In the genomic region with DNA sequence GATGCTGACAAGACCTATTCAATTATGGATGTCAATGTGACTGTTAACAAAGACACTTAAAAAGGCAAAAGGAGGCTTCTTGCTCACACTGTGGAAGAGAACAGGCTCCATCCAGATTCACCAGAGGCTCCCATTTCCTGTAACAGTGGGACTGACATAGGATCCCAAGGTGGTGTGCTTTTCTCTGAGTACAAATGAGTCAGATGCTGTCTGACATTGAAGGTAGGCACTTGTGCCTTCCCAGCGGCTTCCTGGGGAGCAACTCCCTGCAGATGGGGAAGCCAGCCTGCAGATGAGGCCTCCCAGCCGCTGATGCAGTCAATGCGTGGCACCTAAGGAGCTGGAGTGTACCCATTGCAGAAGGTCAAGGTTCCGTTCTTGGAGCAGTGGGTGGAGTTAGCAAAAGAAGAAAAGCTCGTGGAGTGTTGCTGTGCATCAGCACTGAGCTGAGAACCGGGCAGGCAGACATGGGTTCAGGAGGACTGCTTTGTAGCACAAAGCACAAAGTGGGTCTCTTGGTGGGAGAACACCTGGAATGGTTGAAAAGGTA, we compare ENCODE assay signal across 18 mouse cellular contexts.
DNase-seq lines count a peak whose midpoint lies in the region; ATAC-seq and TF ChIP-seq lines count a peak whose summit lies in the region.
"Had no signal": no experiment of that assay in that cellular context is flagged by ENCODE, and none has a peak within 500 bp of the region (broad histone marks: within the 10 kb centered on the region; RNA-seq: fewer than 3 reads in every experiment).

No protein-coding gene starts in this region.

- H3K36me3 ChIP-seq in heart, embryonic 14.5 days (ENCODE audit: control insufficient read depth, insufficient read depth, low read length) = no peaks in the 10 kb centered on the region
- no peaks in the 10 kb centered on the region for H3K36me3 ChIP-seq in E14TG2a.4 (ENCODE audit: insufficient read depth, low read length)
- no peaks in the 10 kb centered on the region for H3K36me3 ChIP-seq in embryonic facial prominence, embryonic 10.5 days (replicated peaks)
- no peaks in the 10 kb centered on the region for H3K36me3 ChIP-seq in midbrain, embryonic 11.5 days (ENCODE audit: control insufficient read depth, insufficient read depth, low read length)
- H3K36me3 ChIP-seq: G1E; kidney, embryonic 15.5 days; liver, embryonic 13.5 days; lung, embryonic 15.5 days; midbrain, embryonic 12.5 days had no signal

- TF ChIP-seq CTCF in E14TG2a.4 (conservative IDR thresholded peaks at IDR 0.05; ENCODE audit: low read length) = no peak

- H3K9me3 ChIP-seq in heart, embryonic 14.5 days (ENCODE audit: control insufficient read depth, low read length) = peaks cover 4% of the 10 kb centered on the region; the same call in 1 of the 2 replicates
- H3K9me3 ChIP-seq in E14TG2a.4 (ENCODE audit: low read length) = no peaks in the 10 kb centered on the region
- no peaks in the 10 kb centered on the region for H3K9me3 ChIP-seq in embryonic facial prominence, embryonic 10.5 days
- no peaks in the 10 kb centered on the region for H3K9me3 ChIP-seq in midbrain, embryonic 11.5 days (ENCODE audit: control insufficient read depth, low read length)
- H3K9me3 ChIP-seq: G1E; kidney, embryonic 15.5 days; liver, embryonic 13.5 days; lung, embryonic 15.5 days; midbrain, embryonic 12.5 days had no signal

- no peak overlapping the region for H3K4me2 ChIP-seq in heart, embryonic 14.5 days (ENCODE audit: low read length)
- no peak overlapping the region for H3K4me2 ChIP-seq in midbrain, embryonic 11.5 days
- H3K4me2 ChIP-seq: kidney, embryonic 15.5 days; liver, embryonic 13.5 days; lung, embryonic 15.5 days; midbrain, embryonic 12.5 days had no signal

- no peak overlapping the region for H3K27ac ChIP-seq in heart, embryonic 14.5 days (replicated peaks in 1 of 2; ENCODE audit: control insufficient read depth in 1 of 2, insufficient read depth in 1 of 2, low read depth in 2 of 2, low read length in 2 of 2)
- H3K27ac ChIP-seq in embryonic facial prominence, embryonic 10.5 days (replicated peaks) = 0 out of 2 replicates have a peak overlapping the region, but pooled peaks have one; percentile 30
- no peak overlapping the region for H3K27ac ChIP-seq in midbrain, embryonic 11.5 days (ENCODE audit: low read depth, low read length)
- H3K27ac ChIP-seq: gastrocnemius, adult 2 months; kidney, embryonic 15.5 days; liver, embryonic 13.5 days; lung, embryonic 15.5 days; macrophage; midbrain, embryonic 12.5 days had no signal

- DNase-seq in heart, postnatal 4 days = no peak
- peak; percentile 36 to 40 for DNase-seq in adrenal gland, adult 18-20 months (ENCODE audit: low spot score in 2 of 2)
- no peak for DNase-seq in embryonic facial prominence, embryonic 10.5 days (ENCODE audit: low spot score)
- no peak for DNase-seq in cerebellum, adult 11 months
- DNase-seq in midbrain, embryonic 11.5 days (ENCODE audit: low spot score, missing footprints) = no peak
- DNase-seq: cerebellum, postnatal 14 days; gastrocnemius, adult 2 months; heart, adult 11 months; liver, embryonic 13.5 days had no signal

- peaks cover 0 to 12% of the 10 kb centered on the region in 2 experiments; a peak in 3 of 4 replicates for H3K4me1 ChIP-seq in heart, embryonic 14.5 days (ENCODE audit: control insufficient read depth in 2 of 2, insufficient read depth in 2 of 2, low read length in 2 of 2)
- peaks cover 31% of the 10 kb centered on the region for H3K4me1 ChIP-seq in E14TG2a.4 (replicated peaks; ENCODE audit: low read depth, low read length)
- peaks cover 19% of the 10 kb centered on the region for H3K4me1 ChIP-seq in embryonic facial prominence, embryonic 10.5 days
- H3K4me1 ChIP-seq in midbrain, embryonic 11.5 days (ENCODE audit: control insufficient read depth, insufficient read depth, low read length) = no peaks in the 10 kb centered on the region
- H3K4me1 ChIP-seq: liver, embryonic 13.5 days had no signal

- H3K27me3 ChIP-seq in heart, embryonic 14.5 days (ENCODE audit: control insufficient read depth, insufficient read depth, low read length) = no peaks in the 10 kb centered on the region
- H3K27me3 ChIP-seq in E14TG2a.4 (ENCODE audit: insufficient read depth, low read length) = no peaks in the 10 kb centered on the region
- no peaks in the 10 kb centered on the region for H3K27me3 ChIP-seq in embryonic facial prominence, embryonic 10.5 days (replicated peaks; ENCODE audit: low read depth, poor library complexity, severe bottlenecking)
- H3K27me3 ChIP-seq in midbrain, embryonic 11.5 days (ENCODE audit: control insufficient read depth, insufficient read depth, low read length) = no peaks in the 10 kb centered on the region
- H3K27me3 ChIP-seq: kidney, embryonic 15.5 days; liver, embryonic 13.5 days; lung, embryonic 15.5 days; midbrain, embryonic 12.5 days had no signal

- H3K4me3 ChIP-seq in heart, embryonic 14.5 days (ENCODE audit: control insufficient read depth in 1 of 2, insufficient read depth in 1 of 2, low read depth in 1 of 2, low read length in 2 of 2) = no peak overlapping the region
- 0 out of 2 replicates have a peak overlapping the region, but pooled peaks have one; percentile 13 for H3K4me3 ChIP-seq in E14TG2a.4 (replicated peaks; ENCODE audit: low read length)
- H3K4me3 ChIP-seq in embryonic facial prominence, embryonic 10.5 days = no peak overlapping the region
- no peak overlapping the region for H3K4me3 ChIP-seq in midbrain, embryonic 11.5 days (ENCODE audit: low read depth, low read length)
- H3K4me3 ChIP-seq: gastrocnemius, adult 2 months; kidney, embryonic 15.5 days; liver, embryonic 13.5 days; lung, embryonic 15.5 days; midbrain, embryonic 12.5 days had no signal

- no peak for ATAC-seq in heart, embryonic 14.5 days (ENCODE audit: insufficient number of reproducible peaks, insufficient read depth, low FRiP score, low read depth)
- ATAC-seq in midbrain, embryonic 11.5 days (ENCODE audit: low FRiP score) = no peak
- ATAC-seq: forebrain, embryonic 14.5 days; inflammation-experienced regulatory T-cells, adult 6 months had no signal

- H3K9ac ChIP-seq in heart, embryonic 14.5 days (ENCODE audit: low read length) = 0 out of 2 replicates have a peak overlapping the region, but pooled peaks have one; percentile 21
- no peak overlapping the region for H3K9ac ChIP-seq in midbrain, embryonic 11.5 days (ENCODE audit: low read length)
- H3K9ac ChIP-seq: kidney, embryonic 15.5 days; liver, embryonic 13.5 days; lung, embryonic 15.5 days; midbrain, embryonic 12.5 days had no signal

- WGBS in heart, embryonic 14.5 days = 65% methylated on average over 6 of the region's 6 CpGs
- WGBS in embryonic facial prominence, embryonic 10.5 days = 72% methylated on average over 6 of the region's 6 CpGs
- WGBS in midbrain, embryonic 11.5 days = 74% methylated on average over 6 of the region's 6 CpGs

Comparison
In these comparisons a context has a peak if more than half of its experiments do, and no peak if none do; other contexts are left out.
1. DNase-seq: peak in adrenal gland, adult 18-20 months (2 of 2); none in heart, postnatal 4 days (single experiment), embryonic facial prominence, embryonic 10.5 days (single experiment), cerebellum, adult 11 months (single experiment) and midbrain, embryonic 11.5 days (single experiment).